Mouse (Mus musculus) CD4-positive helper T cell, adult 2 months (primary cell): ENCODE results near the gene Col4a4.

Source experiments
- DNase-seq: peaks from one replicate; pipeline ENCODE4 v3.0.0-alpha.2; 2012; ENCODE audit warnings: low read depth, missing footprints, low spot score

The Col4a4 gene

GRCm38 (mm10) chr1:82577915-82578314 is 8.7 kb downstream of the Col4a4 start:
- no peak for DNase-seq

- no peak for DNase-seq
These were observed 9.3 kb downstream of the Col4a4 start for GRCm38 (mm10) chr1:82577339-82577738.

- DNase-seq: no peak
These were observed 10.5 kb downstream of the Col4a4 start for GRCm38 (mm10) chr1:82576182-82576581.

- DNase-seq: no peak
These were observed 11.0 kb downstream of the Col4a4 start for GRCm38 (mm10) chr1:82575681-82576080.

GRCm38 (mm10) chr1:82571758-82572157 is 14.9 kb downstream of the Col4a4 start:
- no peak for DNase-seq

- no peak for DNase-seq
These were observed 17.2 kb downstream of the Col4a4 start for GRCm38 (mm10) chr1:82569405-82569804.

- DNase-seq: no peak
These were observed 26.4 kb downstream of the Col4a4 start for GRCm38 (mm10) chr1:82560223-82560622.

- DNase-seq: no peak
These were observed 31.8 kb downstream of the Col4a4 start for GRCm38 (mm10) chr1:82554889-82555288.

- DNase-seq: peak; percentile 15
These were observed 32.2 kb downstream of the Col4a4 start for GRCm38 (mm10) chr1:82554443-82554850.

GRCm38 (mm10) chr1:82545199-82545960 is 41.3 kb downstream of the Col4a4 start:
- no peak for DNase-seq

GRCm38 (mm10) chr1:82544419-82545185 is 42.0 kb downstream of the Col4a4 start:
- DNase-seq: no peak

- DNase-seq: no peak
These were observed 42.7 kb downstream of the Col4a4 start for GRCm38 (mm10) chr1:82543934-82544333.

- no peak for DNase-seq
These were observed 46.6 kb downstream of the Col4a4 start for GRCm38 (mm10) chr1:82540056-82540455.

- no peak for DNase-seq
These were observed 48.8 kb downstream of the Col4a4 start for GRCm38 (mm10) chr1:82537848-82538247.

- DNase-seq: no peak
These were observed 50.0 kb downstream of the Col4a4 start for GRCm38 (mm10) chr1:82536515-82537174.

GRCm38 (mm10) chr1:82527931-82528330 is 58.7 kb downstream of the Col4a4 start:
- no peak for DNase-seq

- DNase-seq: no peak
These were observed 94.7 kb downstream of the Col4a4 start for GRCm38 (mm10) chr1:82491954-82492353.

- no peak for DNase-seq
These were observed 100.3 kb downstream of the Col4a4 start for GRCm38 (mm10) chr1:82486371-82486770.

GRCm38 (mm10) chr1:82482371-82482770 is 104.3 kb downstream of the Col4a4 start:
- DNase-seq: no peak

GRCm38 (mm10) chr1:82479696-82480487 is 106.8 kb downstream of the Col4a4 start:
- no peak for DNase-seq

GRCm38 (mm10) chr1:82476746-82477145 is 109.9 kb downstream of the Col4a4 start:
- no peak for DNase-seq

- DNase-seq: peak; percentile 11
These were observed 110.4 kb downstream of the Col4a4 start for GRCm38 (mm10) chr1:82476256-82476655.
